Mouse (Mus musculus) forebrain, embryonic 16.5 days (tissue): ENCODE results near the gene Tspan33. TPM values are rescaled to one million over a fixed set of nuclear protein-coding genes. Genes with fewer than 3 reads are reported as not detected.

Experiments
- ATAC-seq: fragments of 200-750 bp; cut with Nextera tagmentation; 2 replicates; pipeline ENCODE4 v1.8.0; 2017; ENCODE audit warnings: mild to moderate bottlenecking, moderate library complexity
- H3K27ac ChIP-seq: fragments of 300-500 bp; sonication (generic); 2 replicates; pipeline ENCODE4 v1.5.1; 2014; ENCODE audit warnings: low read length, control low read depth
- H3K27me3 ChIP-seq: fragments of 300-500 bp; sonication (generic); replicated peaks from 2 replicates; pipeline ENCODE4 v1.6.1; 2014; ENCODE audit warnings: low read length; ENCODE audit not compliant: control insufficient read depth, insufficient read depth
- H3K36me3 ChIP-seq: fragments of 300-500 bp; sonication (generic); 2 replicates; pipeline ENCODE4 v1.6.1; 2014; ENCODE audit not compliant: control insufficient read depth, insufficient read depth
- H3K4me1 ChIP-seq: fragments of 300-500 bp; sonication (generic); replicated peaks from 2 replicates; pipeline ENCODE4 v1.6.1; 2014; ENCODE audit warnings: low read length; ENCODE audit not compliant: control insufficient read depth, insufficient read depth
- H3K4me2 ChIP-seq: fragments of 300-500 bp; sonication (generic); 2 replicates; pipeline ENCODE4 v1.6.1; 2014; ENCODE audit warnings: mild to moderate bottlenecking, low read length, control low read depth
- H3K4me3 ChIP-seq: fragments of 300-500 bp; sonication (generic); replicated peaks from 2 replicates; pipeline ENCODE4 v1.5.1; 2014; ENCODE audit warnings: mild to moderate bottlenecking, low read length, control low read depth
- H3K9ac ChIP-seq: fragments of 300-500 bp; sonication (generic); replicated peaks from 2 replicates; pipeline ENCODE4 v1.6.1; 2014; ENCODE audit warnings: low read depth, low read length, control low read depth
- H3K9me3 ChIP-seq: fragments of 300-500 bp; sonication (generic); 2 replicates; pipeline ENCODE4 v1.6.1; 2016; ENCODE audit warnings: low read length; ENCODE audit not compliant: control insufficient read depth
- WGBS: fragments of 180-500 bp; shearing (Covaris S2); extraction: QIAGEN DNeasy Blood & Tissue Kit; methylation state at CpG from one replicate; pipeline ENCODE4 v1.1.7; 2014; 5-methylcytosine and 5-hydroxymethylcytosine counted together
- polyA plus RNA-seq: library from polyadenylated mRNA; unstranded; fragments of >200 nt; fragmentation: Nextera tagmentation; extraction: Ambion mirVana; gene quantifications from 2 replicates; pipeline ENCODE4 v1.2.1, GENCODE M21; 2015

Tspan33 gene
- polyA plus RNA-seq, 1 experiment from 2014 or later: 6.1 TPM

DNA sequence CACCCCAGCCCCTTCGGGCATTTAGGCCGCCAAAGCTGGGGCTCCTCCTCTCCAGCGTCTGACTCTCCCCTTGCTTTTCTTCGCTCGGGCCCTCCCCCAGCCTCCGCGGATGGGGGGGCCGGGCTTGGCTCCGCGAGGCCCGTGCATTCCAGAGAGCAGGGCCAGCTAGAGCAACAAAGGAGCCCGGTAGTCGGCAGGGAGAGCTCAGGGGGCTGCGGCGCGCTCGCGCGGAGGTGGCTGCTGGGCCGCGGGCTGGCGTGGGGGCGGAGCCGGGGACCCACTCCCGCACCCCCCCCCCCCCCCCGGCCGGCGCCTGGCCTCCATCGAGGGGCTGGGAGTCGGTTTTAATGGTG, 41.3 kb downstream of the Tspan33 start, which contains the start of gene Smo:
TSS of gene Smo (plus strand) at position 168 of the 353 bp plus-strand sequence.
- H3K9ac ChIP-seq: peak within 1 kb of the TSS; percentile 93
- H3K27me3 ChIP-seq: no peaks in the 10 kb centered on the region
- WGBS: 0% methylated on average over 18 of the region's 30 CpGs
- peak within 1 kb of the TSS; percentile 75 for H3K27ac ChIP-seq
- H3K4me1 ChIP-seq: peaks cover 18% of the 10 kb centered on the region
- H3K9me3 ChIP-seq: no peaks in the 10 kb centered on the region
- H3K4me3 ChIP-seq: peak within 1 kb of the TSS; percentile 77
- peak within 1 kb of the TSS; percentile 93 for H3K4me2 ChIP-seq
- peak; percentile 97 for ATAC-seq
- no peaks in the 10 kb centered on the region for H3K36me3 ChIP-seq

GRCm38 (mm10) chr6:29735689-29736451, 41.8 kb downstream of the Tspan33 start:
- Histone ChIP-seq H3K36me3 (no peaks in the 10 kb centered on the region), H3K4me1 (peaks cover 18% of the 10 kb centered on the region), H3K9ac (peak overlapping the region; percentile 93), H3K9me3 (no peaks in the 10 kb centered on the region), H3K4me2 (peak overlapping the region; percentile 93), H3K4me3 (peak overlapping the region; percentile 77), H3K27ac (peak overlapping the region; percentile 75), H3K27me3 (no peaks in the 10 kb centered on the region)
- under 1% methylated on average over 75 of the region's 75 CpGs for WGBS
- ATAC-seq: peak; percentile 79

DNA sequence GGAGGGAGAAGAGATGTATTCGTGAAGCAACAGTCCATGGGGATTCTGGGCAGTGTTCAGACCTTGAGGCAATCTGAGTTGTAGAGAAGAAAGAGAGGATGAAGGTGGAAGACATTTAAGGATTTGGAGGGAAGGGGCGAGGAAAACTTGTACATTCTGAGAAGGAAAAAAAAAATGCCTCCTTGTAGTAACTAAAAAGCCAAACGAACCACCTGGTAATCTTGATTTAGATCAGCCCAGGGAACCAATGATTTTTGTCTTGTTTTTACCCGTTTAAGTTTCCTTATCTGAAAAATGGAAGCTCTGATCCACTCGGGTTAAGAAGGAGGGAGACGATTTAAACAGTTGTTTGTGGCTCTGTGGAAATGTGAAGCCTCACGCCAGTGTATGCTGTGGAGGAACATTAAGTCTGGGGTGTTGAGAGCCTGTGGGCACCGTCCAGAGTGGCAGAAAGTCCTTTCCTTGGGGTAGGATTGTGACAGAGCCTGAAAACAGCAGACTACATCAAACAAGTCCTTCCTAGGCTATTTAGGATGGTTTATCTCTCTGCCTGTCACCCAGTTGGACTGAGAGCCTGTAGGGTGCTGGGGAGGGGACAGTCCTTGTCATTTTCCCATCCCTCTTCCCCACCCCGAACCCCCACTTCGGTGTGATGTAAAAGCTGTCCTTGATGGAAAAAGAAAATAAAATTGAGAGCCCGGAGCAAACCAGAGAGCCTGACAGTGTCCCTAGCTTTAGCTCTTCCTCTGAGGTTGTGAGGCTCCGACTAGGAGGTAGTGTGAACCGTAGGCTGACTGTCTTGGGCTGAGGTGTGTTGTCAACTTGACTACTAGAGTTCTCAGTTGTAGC, 42.8 kb downstream of the Tspan33 start:
- H3K4me1 ChIP-seq: peaks cover 18% of the 10 kb centered on the region
- ATAC-seq: no peak

DNA sequence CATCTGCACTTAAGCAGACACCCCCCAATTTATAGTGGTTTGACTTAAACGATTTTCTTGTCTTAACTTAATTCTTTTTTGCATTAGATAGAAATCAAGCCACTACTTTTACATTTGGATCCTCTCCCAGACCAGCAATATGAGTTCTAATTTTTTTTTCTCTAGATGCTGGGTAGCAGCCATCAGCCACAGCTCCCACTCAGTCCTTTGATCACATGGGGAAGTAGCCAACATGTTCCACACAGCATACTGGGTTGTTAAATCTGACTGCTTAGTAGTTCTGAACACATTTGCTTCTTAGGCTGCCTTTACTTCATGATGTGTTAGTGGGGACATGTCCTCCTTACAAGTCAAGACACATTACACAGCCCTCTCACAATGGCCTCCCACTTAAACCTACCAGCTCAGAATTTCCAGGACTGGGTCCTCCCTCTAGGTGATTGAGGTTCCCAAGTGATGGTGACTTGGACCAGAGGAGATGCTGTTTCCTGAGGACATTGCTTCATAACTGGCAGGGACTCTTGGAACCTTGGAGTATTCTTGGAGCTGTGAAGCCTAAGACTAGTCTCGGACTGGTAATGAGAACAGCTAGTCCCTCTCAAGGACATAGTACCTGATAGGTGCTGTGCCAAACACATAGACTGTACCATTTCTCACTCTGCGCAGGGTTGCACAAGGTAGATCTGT, 57.6 kb downstream of the Tspan33 start:
- Histone ChIP-seq H3K9me3 (peaks cover 6% of the 10 kb centered on the region), H3K27ac (no peak overlapping the region), H3K4me1 (0 out of 2 replicates have a peak, but pooled peaks cover 3% of the 10 kb centered on the region), H3K4me3 (no peak overlapping the region), H3K4me2 (no peak overlapping the region), H3K27me3 (no peaks in the 10 kb centered on the region), H3K36me3 (no peaks in the 10 kb centered on the region), H3K9ac (no peak overlapping the region)
- ATAC-seq: no peak
- WGBS: 85% methylated on average over 3 of the region's 3 CpGs

More for the DNA sequence above, 42.8 kb downstream of the Tspan33 start:
- WGBS: 14% methylated on average over 13 of the region's 13 CpGs
- no peak overlapping the region for H3K27ac ChIP-seq
- H3K27me3 ChIP-seq: no peaks in the 10 kb centered on the region
- H3K9me3 ChIP-seq: no peaks in the 10 kb centered on the region
- H3K9ac ChIP-seq: peak overlapping the region; percentile 93
- H3K36me3 ChIP-seq: no peaks in the 10 kb centered on the region
- H3K4me3 ChIP-seq: peak overlapping the region; percentile 77
- H3K4me2 ChIP-seq: peak overlapping the region; percentile 93

GRCm38 (mm10) chr6:29753336-29753735, 59.3 kb downstream of the Tspan33 start:
- no peak overlapping the region for H3K4me3 ChIP-seq

DNA sequence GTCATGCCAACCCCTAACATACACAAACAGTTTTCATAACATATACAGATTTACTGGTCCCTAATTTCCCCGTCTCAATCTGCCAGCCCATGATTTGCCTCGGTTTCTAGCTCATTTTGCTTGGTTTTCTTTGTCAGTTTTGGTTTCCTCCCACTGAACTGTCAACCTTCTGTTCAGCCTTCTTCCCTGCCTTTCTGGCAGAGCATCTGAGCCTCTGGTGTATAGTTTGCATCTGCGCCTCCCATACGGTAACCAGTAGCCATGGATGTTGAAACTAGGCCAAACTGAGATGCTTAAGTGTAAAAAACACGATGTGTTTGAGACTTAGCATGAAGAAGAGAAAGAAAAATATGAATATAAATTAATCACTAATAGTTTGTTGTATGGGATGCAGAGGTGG, 62.0 kb downstream of the Tspan33 start:
- Histone ChIP-seq H3K4me3 (no peak overlapping the region), H3K9me3 (no peaks in the 10 kb centered on the region), H3K27ac (no peak overlapping the region), H3K27me3 (no peaks in the 10 kb centered on the region), H3K4me2 (no peak overlapping the region), H3K9ac (no peak overlapping the region), H3K36me3 (no peaks in the 10 kb centered on the region), H3K4me1 (0 out of 2 replicates have a peak, but pooled peaks cover 5% of the 10 kb centered on the region)
- peak; percentile 52 for ATAC-seq
- WGBS: 73% methylated on average over 5 of the region's 5 CpGs

More at GRCm38 (mm10) chr6:29753336-29753735, 59.3 kb downstream of the Tspan33 start:
- 0 out of 2 replicates have a peak, but pooled peaks cover 5% of the 10 kb centered on the region for H3K4me1 ChIP-seq
- peaks cover 3% of the 10 kb centered on the region for H3K9me3 ChIP-seq
- WGBS: 70% methylated on average over 11 of the region's 11 CpGs
- H3K27me3 ChIP-seq: no peaks in the 10 kb centered on the region
- no peak for ATAC-seq
- no peaks in the 10 kb centered on the region for H3K36me3 ChIP-seq
- H3K9ac ChIP-seq: no peak overlapping the region
- H3K4me2 ChIP-seq: no peak overlapping the region
- no peak overlapping the region for H3K27ac ChIP-seq

GRCm38 (mm10) chr6:29756476-29756875, 62.5 kb downstream of the Tspan33 start:
- Histone ChIP-seq H3K4me2 (no peak overlapping the region), H3K9me3 (no peaks in the 10 kb centered on the region), H3K36me3 (no peaks in the 10 kb centered on the region), H3K4me3 (no peak overlapping the region), H3K27ac (no peak overlapping the region), H3K9ac (no peak overlapping the region), H3K4me1 (0 out of 2 replicates have a peak, but pooled peaks cover 5% of the 10 kb centered on the region), H3K27me3 (no peaks in the 10 kb centered on the region)
- no peak for ATAC-seq
- 95% methylated on average over 4 of the region's 4 CpGs for WGBS

DNA sequence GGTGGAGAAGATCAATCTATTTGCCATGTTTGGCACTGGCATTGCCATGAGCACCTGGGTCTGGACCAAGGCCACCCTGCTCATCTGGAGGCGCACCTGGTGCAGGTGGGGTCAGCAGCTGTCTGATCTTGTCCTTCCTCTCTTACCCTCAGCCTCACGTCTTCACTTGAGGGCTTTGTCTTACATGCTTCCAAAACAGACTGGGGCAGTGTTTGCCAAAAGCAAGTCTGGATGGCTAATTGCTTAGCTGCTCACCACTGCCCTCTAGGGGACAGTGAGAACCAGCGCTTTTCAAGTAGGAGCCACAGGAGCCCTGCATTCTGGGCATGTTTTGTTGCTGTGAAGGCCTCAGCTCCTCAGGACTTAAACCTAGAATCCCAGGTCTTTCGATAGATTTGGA, 64.4 kb downstream of the Tspan33 start:
- Histone ChIP-seq H3K4me2 (no peak overlapping the region), H3K27ac (no peak overlapping the region), H3K9ac (no peak overlapping the region), H3K4me1 (0 out of 2 replicates have a peak, but pooled peaks cover 5% of the 10 kb centered on the region), H3K9me3 (no peaks in the 10 kb centered on the region), H3K27me3 (no peaks in the 10 kb centered on the region), H3K36me3 (no peaks in the 10 kb centered on the region), H3K4me3 (no peak overlapping the region)
- peak; percentile 43 for ATAC-seq
- 41% methylated on average over 4 of the region's 4 CpGs for WGBS
